Mouse (Mus musculus) erythroblast, embryonic 14.5 days (primary cell): ENCODE data around the gene Hist1h2ab. TPM values are rescaled to one million over a fixed set of nuclear protein-coding genes. Genes with fewer than 3 reads are reported as not detected.

ENCODE experiments used
- H3K27me3 ChIP-seq: 2 replicates; pipeline ENCODE4 v1.6.1; 2012; ENCODE audit warnings: inconsistent platforms; ENCODE audit not compliant: control insufficient read depth
- H3K36me3 ChIP-seq: 2 replicates; pipeline ENCODE4 v1.6.1; 2012; ENCODE audit warnings: mild to moderate bottlenecking, inconsistent platforms; ENCODE audit not compliant: control insufficient read depth
- H3K4me1 ChIP-seq: 2 replicates; pipeline ENCODE4 v1.6.1; 2012; ENCODE audit warnings: inconsistent platforms; ENCODE audit not compliant: control insufficient read depth
- H3K4me3 ChIP-seq: replicated peaks from 2 replicates; pipeline ENCODE3; 2012; ENCODE audit warnings: moderate library complexity, mild to moderate bottlenecking, inconsistent platforms
- H3K9me3 ChIP-seq: 2 replicates; pipeline ENCODE4 v1.6.1; 2012; ENCODE audit warnings: low read length, inconsistent platforms, mixed read lengths; ENCODE audit not compliant: control insufficient read depth
- GATA1 ChIP-seq: IDR thresholded peaks from 2 replicates; pipeline ENCODE4 v1.6.1; 2012; ENCODE audit warnings: low read length, inconsistent platforms, mixed read lengths
- TAL1 ChIP-seq: IDR thresholded peaks from 3 replicates; pipeline ENCODE4 v1.6.1; 2012; ENCODE audit warnings: low read length, inconsistent platforms, mixed read lengths
- polyA plus RNA-seq: library from polyadenylated mRNA; stranded (reverse); fragments of >175 nt; gene quantifications from 2 replicates; pipeline ENCODE4 v1.2.3, GENCODE M21; 2012

Hist1h2ab gene
- polyA plus RNA-seq, 1 experiment = 22.3 TPM

DNA sequence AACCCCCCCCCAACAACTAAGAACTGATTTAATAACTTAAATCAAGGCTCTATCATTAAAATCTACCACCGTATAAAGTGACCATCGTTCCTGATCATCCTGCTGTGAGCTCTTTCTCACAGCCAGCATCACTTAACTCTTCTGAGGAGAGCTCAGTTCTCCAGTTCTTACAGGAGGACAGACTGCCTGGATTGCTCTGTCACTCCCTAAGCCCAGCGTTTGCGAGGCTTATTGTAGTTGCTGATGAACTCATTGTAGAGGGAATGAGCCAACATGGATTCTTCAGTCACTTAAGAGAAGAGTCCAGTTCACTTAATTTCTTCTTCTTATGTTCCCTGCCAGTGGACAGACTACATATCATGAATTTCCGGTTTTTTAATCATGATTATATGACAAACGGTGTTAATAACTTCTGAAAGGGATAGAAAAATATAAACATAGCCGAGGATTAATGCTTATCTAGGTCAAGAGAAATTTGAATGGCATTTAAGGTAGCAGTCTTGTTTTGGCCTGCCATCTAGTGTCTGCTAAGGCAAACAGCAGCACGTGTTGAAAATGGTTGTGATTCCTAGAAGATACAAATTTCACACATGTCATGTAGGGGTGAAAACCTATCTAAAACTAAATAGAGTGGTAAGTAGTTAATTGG is 18.6 kb upstream of the Hist1h2ab start:
- peaks cover 7% of the 10 kb centered on the region for H3K4me1 ChIP-seq
- no peaks in the 10 kb centered on the region for H3K36me3 ChIP-seq
- H3K27me3 ChIP-seq = no peaks in the 10 kb centered on the region
- H3K9me3 ChIP-seq = no peaks in the 10 kb centered on the region
- TF ChIP-seq TAL1 = no peak
- TF ChIP-seq GATA1 = no peak
- no peak overlapping the region for H3K4me3 ChIP-seq

DNA sequence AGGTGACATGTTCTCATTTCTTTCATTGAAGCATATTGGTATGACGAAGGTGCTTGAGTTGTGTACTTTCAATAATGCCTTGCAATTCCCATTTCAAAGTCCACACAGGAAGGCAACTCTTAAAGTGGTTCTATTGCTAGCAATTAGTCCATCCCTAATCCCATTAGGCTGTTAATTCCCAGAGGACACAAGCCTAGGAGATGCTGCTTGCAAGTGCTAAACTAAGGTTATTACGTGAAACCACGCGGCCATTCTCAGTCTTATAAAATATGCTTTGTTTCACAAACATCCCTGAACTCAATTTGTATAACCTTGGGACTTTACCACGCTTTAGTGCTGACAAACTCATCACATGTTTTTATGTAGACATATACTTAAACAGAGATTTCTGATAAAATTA is 13.8 kb upstream of the Hist1h2ab start:
- no peaks in the 10 kb centered on the region; the same call in 1 of the 2 replicates for H3K36me3 ChIP-seq
- H3K27me3 ChIP-seq = no peaks in the 10 kb centered on the region
- peaks cover 31% of the 10 kb centered on the region for H3K4me1 ChIP-seq
- TF ChIP-seq GATA1 (no peak), TAL1 (no peak)
- H3K9me3 ChIP-seq = no peaks in the 10 kb centered on the region
- no peak overlapping the region for H3K4me3 ChIP-seq

DNA sequence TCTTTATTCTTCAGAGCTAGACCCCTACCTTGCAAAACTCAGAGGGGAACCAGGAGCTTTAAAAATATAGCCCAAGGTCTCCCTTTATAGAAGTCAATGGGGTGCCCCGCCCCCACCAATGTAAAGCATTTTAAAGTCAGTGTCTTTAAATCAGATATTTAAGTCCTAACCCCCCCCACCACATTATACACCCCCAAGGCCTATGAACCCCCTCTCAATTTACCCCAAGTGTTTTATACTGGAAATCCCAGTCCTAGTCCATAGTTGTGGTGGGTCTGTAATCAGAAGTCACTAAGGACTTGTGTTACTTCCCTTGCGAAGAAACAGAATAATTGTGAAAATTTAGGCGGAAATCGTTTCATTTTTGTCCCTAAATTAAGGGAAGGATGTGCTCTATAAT is 12.9 kb upstream of the Hist1h2ab start:
- Histone ChIP-seq H3K4me3 (peak overlapping the region; percentile 71), H3K9me3 (no peaks in the 10 kb centered on the region), H3K4me1 (peaks cover 38% of the 10 kb centered on the region), H3K36me3 (peaks cover 1% of the 10 kb centered on the region), H3K27me3 (no peaks in the 10 kb centered on the region)
- TF ChIP-seq GATA1 (no peak), TAL1 (no peak)

DNA sequence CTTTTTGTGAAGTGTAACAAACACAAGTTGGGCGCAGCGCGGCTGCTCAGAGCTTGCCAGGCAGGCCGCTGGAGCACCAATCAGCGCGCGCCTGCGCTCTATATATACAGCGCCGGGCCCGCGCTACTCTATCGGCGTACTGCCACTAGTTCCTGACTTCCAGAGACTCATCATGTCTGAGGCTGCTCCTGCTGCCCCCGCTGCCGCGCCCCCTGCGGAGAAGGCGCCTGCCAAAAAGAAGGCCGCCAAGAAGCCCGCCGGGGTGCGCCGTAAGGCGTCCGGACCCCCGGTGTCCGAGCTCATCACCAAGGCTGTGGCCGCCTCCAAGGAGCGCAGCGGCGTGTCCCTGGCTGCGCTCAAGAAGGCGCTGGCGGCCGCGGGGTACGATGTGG is 12.3 kb upstream of the Hist1h2ab start, which contains the start of gene Hist1h1c:
TSS of gene Hist1h1c (plus strand) at position 132 of the 392 bp plus-strand sequence.
- H3K27me3 ChIP-seq = no peaks in the 10 kb centered on the region
- TF ChIP-seq GATA1 (no peak), TAL1 (no peak)
- peaks cover 41% of the 10 kb centered on the region for H3K4me1 ChIP-seq
- H3K9me3 ChIP-seq = no peaks in the 10 kb centered on the region
- H3K4me3 ChIP-seq = peak within 1 kb of the TSS; percentile 71
- peaks cover 5% of the 10 kb centered on the region for H3K36me3 ChIP-seq

DNA sequence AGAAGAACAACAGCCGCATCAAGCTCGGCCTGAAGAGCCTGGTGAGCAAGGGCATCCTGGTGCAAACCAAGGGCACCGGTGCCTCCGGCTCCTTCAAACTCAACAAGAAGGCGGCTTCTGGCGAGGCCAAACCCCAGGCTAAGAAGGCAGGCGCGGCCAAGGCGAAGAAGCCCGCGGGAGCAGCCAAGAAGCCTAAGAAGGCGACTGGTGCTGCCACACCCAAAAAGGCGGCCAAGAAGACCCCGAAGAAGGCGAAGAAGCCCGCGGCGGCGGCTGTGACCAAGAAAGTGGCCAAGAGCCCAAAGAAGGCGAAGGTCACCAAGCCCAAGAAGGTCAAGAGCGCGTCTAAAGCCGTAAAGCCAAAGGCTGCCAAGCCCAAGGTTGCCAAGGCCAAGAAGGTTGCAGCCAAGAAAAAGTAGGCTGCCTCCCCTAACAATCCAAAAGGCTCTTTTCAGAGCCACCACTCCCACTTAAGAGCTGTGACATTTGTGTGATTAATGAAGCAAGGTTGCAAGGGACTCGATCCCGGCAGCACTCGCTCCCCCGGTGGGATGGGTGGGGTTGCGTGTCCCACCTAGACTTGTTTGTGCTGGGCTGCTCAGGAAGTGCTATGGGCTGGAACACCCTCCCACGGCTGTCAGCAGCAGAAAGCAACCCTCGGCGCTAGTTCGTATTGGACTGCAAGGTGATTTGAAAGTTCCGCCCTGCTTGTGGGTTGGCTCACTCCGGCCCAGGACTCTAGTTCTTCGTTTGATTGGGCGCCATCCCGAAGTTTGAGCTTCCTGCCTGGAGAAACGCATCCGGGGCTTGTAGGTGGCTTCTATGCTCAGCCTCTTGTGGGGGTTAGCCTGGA is 11.6 kb upstream of the Hist1h2ab start:
- Histone ChIP-seq H3K4me3 (peak overlapping the region; percentile 71), H3K4me1 (peaks cover 45% of the 10 kb centered on the region), H3K9me3 (no peaks in the 10 kb centered on the region), H3K27me3 (no peaks in the 10 kb centered on the region), H3K36me3 (peaks cover 5% of the 10 kb centered on the region)
- TF ChIP-seq GATA1 (no peak), TAL1 (no peak)

DNA sequence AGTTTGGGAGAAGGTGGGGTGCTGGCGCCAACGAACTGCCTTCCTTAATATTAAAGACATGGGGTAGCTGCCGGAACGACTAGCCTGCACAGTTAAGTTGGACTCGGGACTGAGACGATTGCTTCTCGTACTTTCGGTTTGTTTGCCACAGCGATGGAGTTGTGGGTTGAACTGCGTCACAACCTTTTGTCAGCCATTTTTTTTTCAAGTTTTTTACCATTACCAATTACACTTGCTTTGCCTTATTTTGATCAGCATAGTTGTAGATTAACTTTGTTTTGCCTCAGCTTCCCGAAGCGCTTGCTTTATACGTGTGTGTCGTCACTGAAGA is 11.0 kb upstream of the Hist1h2ab start:
- TF ChIP-seq TAL1 (no peak), GATA1 (no peak)
- H3K36me3 ChIP-seq = peaks cover 5% of the 10 kb centered on the region

DNA sequence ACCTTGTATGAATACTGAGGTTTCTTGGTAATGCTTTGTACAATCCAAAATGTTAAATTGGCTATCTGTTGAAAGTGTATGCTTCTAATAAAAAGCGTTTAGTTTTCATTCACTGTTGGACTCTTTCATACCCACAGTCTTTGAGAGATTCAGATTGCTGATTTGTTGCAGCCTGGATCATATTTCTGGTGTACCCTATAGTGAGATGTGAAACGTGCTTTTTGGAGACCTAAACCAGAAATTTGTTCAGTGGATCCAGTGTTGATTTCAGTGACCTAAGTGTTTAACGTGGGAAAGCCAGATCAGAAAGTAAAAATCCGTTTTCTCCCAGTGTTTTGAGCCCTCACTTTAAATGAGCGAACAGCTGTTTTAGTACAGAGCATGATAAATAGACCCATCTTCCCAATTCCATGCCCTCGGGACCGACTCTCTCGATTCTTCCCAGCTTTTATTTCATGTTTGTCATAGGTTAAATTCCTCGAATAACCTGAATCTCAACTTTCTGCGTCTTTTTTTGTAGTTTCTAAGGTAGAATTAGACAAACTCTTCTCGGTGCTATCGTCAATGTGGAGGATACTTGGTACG is 10.6 kb upstream of the Hist1h2ab start:
- Histone ChIP-seq H3K4me1 (peaks cover 45% of the 10 kb centered on the region), H3K36me3 (peaks cover 5% of the 10 kb centered on the region), H3K27me3 (no peaks in the 10 kb centered on the region), H3K4me3 (peak overlapping the region; percentile 71), H3K9me3 (no peaks in the 10 kb centered on the region)
- TF ChIP-seq GATA1 (no peak), TAL1 (no peak)

More for the DNA sequence above, 11.0 kb upstream of the Hist1h2ab start:
- Histone ChIP-seq H3K4me3 (peak overlapping the region; percentile 71), H3K4me1 (peaks cover 45% of the 10 kb centered on the region), H3K27me3 (no peaks in the 10 kb centered on the region), H3K9me3 (no peaks in the 10 kb centered on the region)

DNA sequence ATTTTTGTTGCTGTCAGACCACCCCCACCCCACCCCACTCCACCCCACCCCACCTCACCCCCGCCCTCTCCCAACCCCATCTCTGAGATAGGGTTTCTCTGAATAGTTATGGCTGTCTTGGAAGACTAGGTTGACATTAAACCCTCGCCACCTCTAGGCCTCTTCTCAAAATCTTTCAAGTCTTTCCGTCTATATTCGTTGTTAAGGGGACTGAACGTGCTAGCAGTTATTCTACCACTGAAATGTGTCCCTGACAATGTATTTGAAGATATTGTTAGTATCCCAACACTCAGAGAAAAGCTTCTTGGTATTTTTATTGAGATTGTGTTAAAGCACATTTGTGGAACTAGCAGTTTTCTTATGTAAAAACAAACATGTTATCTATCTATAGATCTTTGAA is 10.0 kb upstream of the Hist1h2ab start:
- H3K27me3 ChIP-seq = no peaks in the 10 kb centered on the region
- peaks cover 5% of the 10 kb centered on the region for H3K36me3 ChIP-seq
- no peak for TF ChIP-seq GATA1
- no peaks in the 10 kb centered on the region for H3K9me3 ChIP-seq
- peaks cover 47% of the 10 kb centered on the region for H3K4me1 ChIP-seq
- H3K4me3 ChIP-seq = peak overlapping the region; percentile 71

DNA sequence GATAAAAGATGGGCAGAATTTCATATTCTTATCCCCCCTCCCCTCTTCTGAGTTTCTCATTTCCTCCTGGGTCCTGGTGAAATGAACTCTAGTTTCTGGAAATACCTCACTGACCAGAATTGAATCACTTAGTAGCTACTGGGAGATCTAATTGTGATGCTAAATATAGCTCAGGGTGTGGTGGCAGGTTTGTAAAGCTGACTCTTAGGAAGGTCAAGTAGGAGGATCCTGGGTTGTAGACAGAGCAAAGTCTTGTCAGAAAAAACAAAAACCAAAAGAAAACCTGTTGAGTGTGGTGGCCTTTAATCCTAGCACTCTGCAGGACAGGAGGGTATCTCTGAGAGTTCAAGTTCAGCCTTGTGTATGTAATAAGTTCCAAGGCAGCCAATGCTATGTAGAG is 8.9 kb upstream of the Hist1h2ab start:
- H3K9me3 ChIP-seq = no peaks in the 10 kb centered on the region
- no peaks in the 10 kb centered on the region for H3K27me3 ChIP-seq
- peaks cover 5% of the 10 kb centered on the region for H3K36me3 ChIP-seq
- TF ChIP-seq GATA1 (no peak), TAL1 (no peak)
- H3K4me3 ChIP-seq = peak overlapping the region; percentile 71
- H3K4me1 ChIP-seq = peaks cover 50% of the 10 kb centered on the region
